Mouse (Mus musculus): ENCODE data around the gene Ugt1a1.

DNA sequence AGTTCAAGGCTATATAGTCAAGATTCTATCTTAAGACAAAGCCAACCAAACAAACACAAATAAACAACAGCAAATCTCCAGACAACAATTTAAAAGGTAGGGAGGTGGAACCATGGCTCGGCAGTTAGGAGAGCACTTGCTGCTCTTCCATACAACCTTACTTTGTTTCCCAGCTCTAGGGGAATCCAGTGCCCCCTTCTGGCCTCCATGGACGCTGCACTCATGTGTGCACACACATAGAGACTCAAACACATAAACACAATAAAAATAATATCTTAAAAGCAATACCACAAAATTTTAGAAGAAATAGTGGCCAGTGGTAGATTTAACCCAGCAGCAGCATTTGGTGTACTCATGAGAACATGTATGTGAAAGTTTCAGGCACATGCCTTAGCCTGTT, 5.4 kb downstream of the Ugt1a1 start:
- TF ChIP-seq CTCF (IDR thresholded peaks at IDR 0.05; ENCODE audit: low read depth) (no peak), EP300 (IDR thresholded peaks at IDR 0.05; ENCODE audit: low read depth) (no peak)
